Mouse (Mus musculus) lung, postnatal 0 days (tissue): ENCODE data around the gene Itgae.

Source experiments
- CTCF ChIP-seq: IDR thresholded peaks from 2 replicates; pipeline ENCODE4 v1.5.1; 2016; ENCODE audit warnings: antibody characterized with exemption, mild to moderate bottlenecking
- EP300 ChIP-seq: IDR thresholded peaks from 2 replicates; pipeline ENCODE4 v1.6.1; 2016; ENCODE audit warnings: antibody characterized with exemption, mild to moderate bottlenecking, control low read depth

DNA sequence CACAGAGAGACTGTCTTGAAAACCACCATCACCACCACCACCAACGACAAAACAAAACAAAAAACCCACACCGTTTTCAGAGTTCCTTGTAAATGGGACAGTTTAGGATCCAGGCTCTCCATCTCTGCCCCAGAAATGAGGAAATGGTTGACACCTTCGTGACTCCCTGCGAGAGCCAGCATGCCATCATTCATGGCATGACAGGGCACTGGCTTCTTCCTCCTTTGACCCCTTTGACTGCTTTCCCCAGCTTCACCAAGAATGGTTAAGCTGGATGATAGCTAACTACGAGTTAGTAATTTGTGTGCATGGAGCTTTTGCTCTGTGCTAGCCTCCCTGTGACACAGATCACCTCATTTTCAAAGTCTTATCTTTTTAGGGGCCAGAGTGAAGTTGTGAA lies 71.9 kb downstream of the Itgae start:
- no peak for TF ChIP-seq CTCF
- TF ChIP-seq EP300: no peak
